Mouse (Mus musculus) ES-E14 (cell line): ENCODE measurements around the gene Nup93. TPM values are rescaled to one million over a fixed set of nuclear protein-coding genes. Genes with fewer than 3 reads are reported as not detected.

Experiments used
- DNase-seq: peaks from one replicate; pipeline ENCODE4 v3.0.0-alpha.2; 2013; ENCODE audit warnings: low read depth, low spot score
- H3K27ac ChIP-seq: 2 replicates; pipeline ENCODE4 v1.5.1; 2012; ENCODE audit warnings: low read depth, mild to moderate bottlenecking, low read length, moderate library complexity, mixed read lengths; ENCODE audit not compliant: poor library complexity, insufficient read depth, severe bottlenecking
- H3K36me3 ChIP-seq: 2 replicates; pipeline ENCODE4 v1.6.1; 2012; ENCODE audit warnings: mild to moderate bottlenecking, low read length, moderate library complexity, mixed read lengths; ENCODE audit not compliant: control insufficient read depth, poor library complexity, insufficient read depth, severe bottlenecking
- H3K4me1 ChIP-seq, 2 experiments: fragments of 150-350 bp in 1 of 2; sonication (generic) in 1 of 2; 2 replicates each; pipeline ENCODE4 v1.6.1; 2012; ENCODE audit warnings: low read length in 2 of 2, mild to moderate bottlenecking in 1 of 2, mixed read lengths in 1 of 2; ENCODE audit not compliant: control insufficient read depth in 2 of 2, insufficient read depth in 2 of 2, poor library complexity in 1 of 2
- H3K4me3 ChIP-seq, 2 experiments: fragments of 150-350 bp in 1 of 2; sonication (generic) in 1 of 2; 2 replicates each; pipeline ENCODE4 v1.5.1; 2012; ENCODE audit warnings: low read length in 2 of 2, low read depth in 1 of 2, mild to moderate bottlenecking in 1 of 2, mixed read lengths in 1 of 2; ENCODE audit not compliant: insufficient read depth in 1 of 2, poor library complexity in 1 of 2, severe bottlenecking in 1 of 2
- H3K9ac ChIP-seq: 2 replicates; pipeline ENCODE4 v1.6.1; 2012; ENCODE audit warnings: low read depth, mild to moderate bottlenecking, low read length, mixed read lengths; ENCODE audit not compliant: poor library complexity, insufficient read depth, severe bottlenecking
- H3K9me3 ChIP-seq: fragments of 150-350 bp; sonication (generic); 2 replicates; pipeline ENCODE4 v1.6.1; 2012; ENCODE audit warnings: low read depth, mild to moderate bottlenecking, low read length; ENCODE audit not compliant: control insufficient read depth, insufficient read depth
- CHD2 ChIP-seq: IDR thresholded peaks from 2 replicates; pipeline ENCODE4 v1.6.1; 2014; ENCODE audit warnings: mild to moderate bottlenecking, low read depth, low read length, inconsistent platforms
- HCFC1 ChIP-seq: IDR thresholded peaks from 2 replicates; pipeline ENCODE4 v1.6.1; 2012; ENCODE audit warnings: low read length, inconsistent platforms, borderline replicate concordance; ENCODE audit not compliant: insufficient read depth
- MAFK ChIP-seq: IDR thresholded peaks from 2 replicates; pipeline ENCODE4 v1.6.1; 2014; ENCODE audit warnings: mild to moderate bottlenecking, low read depth, low read length, inconsistent platforms; ENCODE audit not compliant: insufficient read depth
- ZC3H11A ChIP-seq: IDR thresholded peaks from 2 replicates; pipeline ENCODE4 v1.6.1; 2012; ENCODE audit warnings: low read depth, mild to moderate bottlenecking, inconsistent platforms, low read length, borderline replicate concordance
- ZNF384 ChIP-seq: IDR thresholded peaks from 2 replicates; pipeline ENCODE4 v1.6.1; 2012; ENCODE audit warnings: low read depth, low read length, inconsistent platforms
- in situ Hi-C, 2 experiments: fragments of 600-800 bp; cut with MboI; formaldehyde crosslinking; loops; one replicate each; pipeline ENCODE4 v1.15.1; 2025; ENCODE audit warnings: low sequenced_read_pairs in 2 of 2, inconsistent platforms in 1 of 2; ENCODE audit not compliant: unreplicated experiment in 2 of 2
- total RNA-seq: library from RNA; depleted of rRNA; stranded (reverse); fragments of 300-350 nt; gene quantifications from 2 replicates; pipeline ENCODE4 v1.2.3, GENCODE M21; 2012

Gene Nup93
- total RNA-seq, 1 experiment, result 92.5 TPM

- Histone ChIP-seq H3K9ac (no peak overlapping the region), H3K9me3 (no peaks in the 10 kb centered on the region), H3K27ac (no peak overlapping the region), H3K4me1 (no peaks in the 10 kb centered on the region; a peak in 1 of 4 replicates), H3K36me3 (no peaks in the 10 kb centered on the region), H3K4me3 (no peak overlapping the region)
- in situ Hi-C loops, result no loop called here
- no peak for DNase-seq
- TF ChIP-seq HCFC1 (no peak), ZNF384 (no peak), MAFK (no peak), ZC3H11A (no peak)
Measured at GRCm38 (mm10) chr8:94268359-94268890, 54.1 kb downstream of the Nup93 start.

DNA sequence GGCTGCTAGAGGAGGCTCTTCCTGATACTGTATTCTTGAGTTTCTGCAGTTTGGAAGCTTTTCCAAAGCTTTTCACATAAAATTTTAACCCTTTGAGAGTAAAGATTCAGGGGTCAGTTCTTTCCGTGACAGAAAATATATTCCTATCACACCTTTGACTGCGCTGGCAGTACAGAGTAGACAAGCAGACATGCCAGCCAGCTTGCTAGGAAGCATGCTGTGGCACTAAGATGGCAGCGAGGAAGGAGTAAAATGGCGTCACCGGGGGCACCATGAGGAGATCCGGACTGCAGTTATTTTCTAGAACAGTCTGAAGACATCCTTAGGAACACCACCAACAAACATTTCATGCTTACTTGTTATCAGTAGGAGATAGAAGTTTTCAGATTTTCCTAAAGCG, 55.9 kb downstream of the Nup93 start:
- no peak for DNase-seq
- Histone ChIP-seq H3K4me1 (peaks cover 2 to 4% of the 10 kb centered on the region in 2 experiments; a peak in 3 of 4 replicates), H3K9me3 (no peaks in the 10 kb centered on the region), H3K36me3 (no peaks in the 10 kb centered on the region), H3K9ac (no peak overlapping the region), H3K27ac (no peak overlapping the region), H3K4me3 (no peak overlapping the region)
- TF ChIP-seq HCFC1 (no peak), CHD2 (no peak), ZNF384 (no peak), MAFK (no peak), ZC3H11A (no peak)
- in situ Hi-C loops, result no loop called here

DNA sequence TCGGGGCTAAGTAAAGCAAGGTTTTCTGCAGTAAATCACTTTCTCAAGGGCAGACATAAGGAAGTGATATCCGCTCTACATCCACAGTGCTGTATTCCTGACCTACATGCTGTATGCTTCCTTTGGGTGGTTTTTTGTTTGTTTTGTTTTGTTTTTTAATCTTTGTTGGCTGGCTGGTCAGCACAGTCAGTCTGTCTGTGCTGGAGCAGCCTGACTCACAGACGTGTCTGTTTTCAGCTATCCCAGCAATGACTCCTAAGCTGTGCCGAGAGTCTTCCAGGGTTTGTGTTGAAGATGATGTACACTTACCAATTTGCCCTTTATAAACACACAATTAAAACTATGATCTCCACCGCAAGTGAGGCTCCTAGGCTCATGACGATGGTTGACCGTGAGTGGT, 56.7 kb downstream of the Nup93 start:
- H3K27ac ChIP-seq, result no peak overlapping the region
- H3K4me1 ChIP-seq, result peaks cover 2 to 4% of the 10 kb centered on the region in 2 experiments; a peak in 3 of 4 replicates
- H3K36me3 ChIP-seq, result no peaks in the 10 kb centered on the region
- no peak for TF ChIP-seq ZNF384
- no peak for TF ChIP-seq HCFC1
- no peak for TF ChIP-seq ZC3H11A
- no peak for TF ChIP-seq CHD2
- in situ Hi-C loops, result no loop called here
- no peak overlapping the region for H3K9ac ChIP-seq
- H3K9me3 ChIP-seq, result no peaks in the 10 kb centered on the region
- no peak for DNase-seq
- H3K4me3 ChIP-seq, result no peak overlapping the region

DNA sequence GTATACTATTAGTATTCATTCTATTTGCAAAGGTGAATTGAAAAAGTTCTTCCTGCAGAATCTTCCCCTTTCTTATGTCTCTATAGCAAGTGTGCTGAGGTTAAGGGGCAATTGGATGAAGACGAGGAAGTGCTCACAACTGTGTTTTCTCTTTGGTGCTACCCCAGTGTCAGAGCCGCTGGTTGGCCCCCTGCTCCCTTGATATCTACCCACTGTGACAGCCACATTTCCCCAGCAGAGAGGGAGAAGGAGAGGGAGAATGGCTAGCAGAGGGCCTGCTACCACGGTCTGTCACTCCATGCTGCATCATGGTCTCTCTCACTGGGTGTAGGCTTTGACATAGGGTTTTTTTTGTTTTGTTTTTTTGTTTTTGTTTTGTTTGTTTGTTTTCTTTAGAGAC, 58.2 kb downstream of the Nup93 start:
- TF ChIP-seq HCFC1, result no peak
- no peak for TF ChIP-seq MAFK
- no peak for TF ChIP-seq ZC3H11A
- no peak overlapping the region for H3K4me3 ChIP-seq

DNA sequence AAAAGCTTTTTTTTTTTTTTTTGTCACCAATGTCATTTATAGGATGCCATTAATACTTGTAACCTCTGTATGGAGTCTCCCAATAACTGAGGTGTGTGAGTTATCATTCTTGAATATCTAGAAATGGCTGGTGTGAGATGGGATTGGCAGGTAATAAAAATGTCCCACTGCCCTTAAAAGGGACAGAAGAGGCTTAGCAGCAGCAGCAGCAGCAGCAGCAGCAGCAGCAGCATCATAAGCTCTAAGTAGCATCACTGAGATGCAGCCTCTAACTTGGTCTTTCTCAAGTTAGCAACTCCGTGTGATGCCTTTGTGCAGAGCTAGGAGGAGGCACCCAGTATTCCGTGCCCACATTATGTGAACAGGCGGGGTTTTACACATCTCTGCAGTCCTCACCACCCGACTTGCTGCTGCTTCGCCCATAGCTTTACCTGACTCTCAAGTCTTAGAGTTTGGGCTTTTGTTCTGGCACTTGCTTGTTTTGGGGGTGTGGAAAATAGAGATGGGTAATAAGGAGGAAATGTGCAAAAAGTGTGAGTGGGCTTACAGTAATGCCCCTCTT, 59.0 kb downstream of the Nup93 start:
- Histone ChIP-seq H3K9ac (no peak overlapping the region), H3K36me3 (no peaks in the 10 kb centered on the region), H3K27ac (no peak overlapping the region), H3K4me1 (peaks cover 2 to 4% of the 10 kb centered on the region in 2 experiments; a peak in 3 of 4 replicates), H3K9me3 (no peaks in the 10 kb centered on the region), H3K4me3 (no peak overlapping the region)
- in situ Hi-C loops, result no loop called here
- TF ChIP-seq HCFC1, result no peak
- TF ChIP-seq MAFK, result no peak
- no peak for TF ChIP-seq ZNF384
- no peak for TF ChIP-seq ZC3H11A
- TF ChIP-seq CHD2, result no peak
- no peak for DNase-seq

More for the DNA sequence above, 58.2 kb downstream of the Nup93 start:
- H3K27ac ChIP-seq, result no peak overlapping the region
- in situ Hi-C loops, result no loop called here
- no peaks in the 10 kb centered on the region for H3K9me3 ChIP-seq
- no peak overlapping the region for H3K9ac ChIP-seq
- H3K36me3 ChIP-seq, result no peaks in the 10 kb centered on the region
- DNase-seq, result no peak
- peaks cover 2 to 4% of the 10 kb centered on the region in 2 experiments; a peak in 3 of 4 replicates for H3K4me1 ChIP-seq
